In genomic region chr1:40360969-40361368, GRCm38 (mm10) we compare ENCODE assay signal across 27 mouse cellular contexts. TPM values are rescaled to one million over a fixed set of nuclear protein-coding genes. Genes with fewer than 3 reads are reported as not detected.
DNase-seq lines count a peak whose midpoint lies in the region; ATAC-seq and TF ChIP-seq lines count a peak whose summit lies in the region.
"Had no signal": no experiment of that assay in that cellular context is flagged by ENCODE, and none has a peak within 500 bp of the region (broad histone marks: within the 10 kb centered on the region; RNA-seq: fewer than 3 reads in every experiment).

No protein-coding gene starts in this region.

- TF ChIP-seq CTCF in G1E (IDR thresholded peaks at IDR 0.05; ENCODE audit: low read depth, low read length), result no peak

- H3K4me2 ChIP-seq in embryonic facial prominence, embryonic 15.5 days (replicated peaks), result no peak overlapping the region
- H3K4me2 ChIP-seq: embryonic facial prominence, embryonic 12.5 days; forebrain, embryonic 12.5 days had no signal

- ATAC-seq in embryonic facial prominence, embryonic 15.5 days (ENCODE audit: insufficient number of reproducible peaks, low FRiP score, low TSS enrichment, low read depth), result no peak
- peak; percentile 41 for ATAC-seq in G1E (ENCODE audit: extremely low read depth, insufficient number of reproducible peaks, low FRiP score, poor library complexity, severe bottlenecking)
- ATAC-seq: activated CD4-positive, CD25-positive, alpha-beta regulatory T cell, adult 4 months; CD4-positive, CD25-positive, alpha-beta regulatory T cell, adult 4 months; forebrain, embryonic 14.5 days; forebrain, embryonic 16.5 days; Patski had no signal

- no peaks in the 10 kb centered on the region for H3K9me3 ChIP-seq in embryonic facial prominence, embryonic 15.5 days (replicated peaks)
- H3K9me3 ChIP-seq in embryonic facial prominence, embryonic 10.5 days, result no peaks in the 10 kb centered on the region
- no peaks in the 10 kb centered on the region for H3K9me3 ChIP-seq in heart, embryonic 10.5 days
- H3K9me3 ChIP-seq in G1E (replicated peaks), result no peaks in the 10 kb centered on the region
- H3K9me3 ChIP-seq: embryonic facial prominence, embryonic 12.5 days; forebrain, embryonic 10.5 days; forebrain, embryonic 12.5 days had no signal

- 62% methylated on average over 7 of the region's 7 CpGs for WGBS in embryonic facial prominence, embryonic 15.5 days
- 78% methylated on average over 7 of the region's 7 CpGs for WGBS in embryonic facial prominence, embryonic 10.5 days
- 59% methylated on average over 7 of the region's 7 CpGs for WGBS in heart, embryonic 10.5 days

- H3K4me1 ChIP-seq in embryonic facial prominence, embryonic 15.5 days, result peaks cover 21% of the 10 kb centered on the region
- peaks cover 29% of the 10 kb centered on the region for H3K4me1 ChIP-seq in embryonic facial prominence, embryonic 10.5 days
- H3K4me1 ChIP-seq in heart, embryonic 10.5 days, result peaks cover 31% of the 10 kb centered on the region
- peaks cover 98% of the 10 kb centered on the region for H3K4me1 ChIP-seq in G1E (ENCODE audit: insufficient read depth, low read depth, low read length)

- H3K4me3 ChIP-seq in embryonic facial prominence, embryonic 15.5 days (replicated peaks), result no peak overlapping the region
- H3K4me3 ChIP-seq in embryonic facial prominence, embryonic 10.5 days, result no peak overlapping the region
- H3K4me3 ChIP-seq in heart, embryonic 10.5 days, result no peak overlapping the region
- no peak overlapping the region; the same call in 1 of the 2 replicates for H3K4me3 ChIP-seq in G1E (ENCODE audit: low read depth, low read length)
- H3K4me3 ChIP-seq: embryonic facial prominence, embryonic 12.5 days; erythroblast, embryonic 14.5 days; forebrain, embryonic 10.5 days; forebrain, embryonic 12.5 days had no signal

- H3K9ac ChIP-seq in embryonic facial prominence, embryonic 15.5 days, result no peak overlapping the region
- H3K9ac ChIP-seq: embryonic facial prominence, embryonic 12.5 days; forebrain, embryonic 12.5 days had no signal

- no peaks in the 10 kb centered on the region; the same call in 1 of the 2 replicates for H3K36me3 ChIP-seq in embryonic facial prominence, embryonic 15.5 days
- no peaks in the 10 kb centered on the region for H3K36me3 ChIP-seq in embryonic facial prominence, embryonic 10.5 days (replicated peaks)
- no peaks in the 10 kb centered on the region for H3K36me3 ChIP-seq in heart, embryonic 10.5 days
- no peaks in the 10 kb centered on the region for H3K36me3 ChIP-seq in G1E (replicated peaks)
- H3K36me3 ChIP-seq: embryonic facial prominence, embryonic 12.5 days; forebrain, embryonic 10.5 days; forebrain, embryonic 12.5 days had no signal

- no peak for DNase-seq in embryonic facial prominence, embryonic 10.5 days (ENCODE audit: low spot score)
- peak; percentile 51 for DNase-seq in heart, adult 11 months
- DNase-seq in heart, embryonic 10.5 days (ENCODE audit: low spot score), result no peak
- no peak for DNase-seq in G1E (ENCODE audit: low spot score)
- peak; percentile 55 for DNase-seq in c-Kit-positive CD71-positive TER-119-positive erythroid progenitor cells, embryonic 14.5 days (ENCODE audit: low spot score)
- no peak for DNase-seq in adrenal gland, adult 8-10 months
- DNase-seq: adrenal gland, postnatal 10 days; adrenal gland, postnatal 25 days; B cell, adult 2 months; cerebellum, adult 11 months; cerebellum, adult 18-20 months; cerebellum, adult 8-10 months; cerebellum, adult 9-11 months; cerebellum, postnatal 14 days; cerebellum, postnatal 36 days; embryo, embryonic 11 days had no signal

- 0 out of 2 replicates have a peak overlapping the region, but pooled peaks have one; percentile 11 for H3K27ac ChIP-seq in embryonic facial prominence, embryonic 15.5 days (replicated peaks)
- H3K27ac ChIP-seq in embryonic facial prominence, embryonic 10.5 days (replicated peaks), result no peak overlapping the region
- H3K27ac ChIP-seq in heart, embryonic 10.5 days, result no peak overlapping the region
- H3K27ac ChIP-seq: embryonic facial prominence, embryonic 12.5 days; forebrain, embryonic 10.5 days; forebrain, embryonic 12.5 days had no signal

- H3K27me3 ChIP-seq in embryonic facial prominence, embryonic 15.5 days, result no peaks in the 10 kb centered on the region
- no peaks in the 10 kb centered on the region for H3K27me3 ChIP-seq in embryonic facial prominence, embryonic 10.5 days (replicated peaks; ENCODE audit: low read depth, poor library complexity, severe bottlenecking)
- H3K27me3 ChIP-seq in heart, embryonic 10.5 days (ENCODE audit: insufficient read depth, poor library complexity, severe bottlenecking), result no peaks in the 10 kb centered on the region
- no peaks in the 10 kb centered on the region for H3K27me3 ChIP-seq in G1E (ENCODE audit: insufficient read depth, low read length)
- H3K27me3 ChIP-seq: CH12.LX; embryonic facial prominence, embryonic 12.5 days; forebrain, embryonic 12.5 days; Patski had no signal

RNA-seq across cellular contexts. Expression of gene Il1rl2, which starts 36.6 kb away (rescaled TPM):
- polyA plus RNA-seq in embryonic facial prominence, embryonic 15.5 days (2015; fragmentation: Nextera tagmentation; extraction: Ambion mirVana), result 14.1 and 15.5 TPM in 2 replicates
- polyA plus RNA-seq in embryonic facial prominence, embryonic 10.5 days (2016; fragmentation: Nextera tagmentation; extraction: Ambion mirVana), result 1.8 and 2.1 TPM in 2 replicates
- 1.8 and 2.3 TPM in 2 replicates for polyA plus RNA-seq in heart, embryonic 10.5 days (2016; fragmentation: Nextera tagmentation; extraction: Ambion mirVana)
- total RNA-seq in G1E (2014; fragmentation: Nextera tagmentation), result 0.83 and 1.2 TPM in 2 replicates
- 0.12 and 0.33 TPM in 2 replicates for total RNA-seq in G1E (2017)
- polyA plus RNA-seq in G1E (2012), result 0.02 TPM in 1 of 2 replicates, not detected in the other
- total RNA-seq in adrenal gland, adult 8-10 months (2022), result 1 to 10 TPM; 1.0 to 2.4 (median 1.6) TPM
- total RNA-seq: CH12.LX had no signal
- polyA plus RNA-seq: erythroblast, embryonic 14.5 days; Patski had no signal

Comparison
In these comparisons a context has a peak if more than half of its experiments do, and no peak if none do; other contexts are left out.
1. DNase-seq: peak in heart, adult 11 months (single experiment) and c-Kit-positive CD71-positive TER-119-positive erythroid progenitor cells, embryonic 14.5 days (single experiment); none in embryonic facial prominence, embryonic 10.5 days (single experiment), heart, embryonic 10.5 days (single experiment), G1E (single experiment) and adrenal gland, adult 8-10 months (single experiment).